Mouse (Mus musculus) hindbrain, embryonic 14.5 days (tissue): ENCODE results near the gene Tbc1d22b. TPM values are rescaled to one million over a fixed set of nuclear protein-coding genes. Genes with fewer than 3 reads are reported as not detected.
"Not testable (repeated sequence)": the region's sequence is repeated elsewhere in the genome, so short reads cannot be mapped to it uniquely, and the experiment has no call there.

Experiments used
- ATAC-seq: fragments of 200-750 bp; cut with Nextera tagmentation; 2 replicates; pipeline ENCODE4 v1.8.0; 2017; ENCODE audit warnings: moderate number of reproducible peaks, mild to moderate bottlenecking, moderate TSS enrichment, moderate library complexity; ENCODE audit not compliant: low FRiP score
- DNase-seq: peaks from one replicate; pipeline ENCODE4 v3.0.0-alpha.2; 2015; ENCODE audit warnings: low spot score
- H3K27ac ChIP-seq: fragments of 300-500 bp; sonication (generic); 2 replicates; pipeline ENCODE4 v1.5.1; 2014; ENCODE audit warnings: mild to moderate bottlenecking, moderate library complexity
- H3K27me3 ChIP-seq: fragments of 300-500 bp; sonication (generic); 2 replicates; pipeline ENCODE4 v1.6.1; 2014; ENCODE audit warnings: mild to moderate bottlenecking, low read length, mixed read lengths; ENCODE audit not compliant: control insufficient read depth, insufficient read depth
- H3K36me3 ChIP-seq: fragments of 300-500 bp; sonication (generic); replicated peaks from 2 replicates; pipeline ENCODE4 v1.6.1; 2014; ENCODE audit not compliant: control insufficient read depth, insufficient read depth
- H3K4me1 ChIP-seq: fragments of 300-500 bp; sonication (generic); replicated peaks from 2 replicates; pipeline ENCODE4 v1.6.1; 2014; ENCODE audit warnings: antibody characterized with exemption, low read length, mixed read lengths; ENCODE audit not compliant: control insufficient read depth, insufficient read depth
- H3K4me2 ChIP-seq: fragments of 300-500 bp; sonication (generic); replicated peaks from 2 replicates; pipeline ENCODE4 v1.6.1; 2014; ENCODE audit warnings: mild to moderate bottlenecking, moderate library complexity
- H3K4me3 ChIP-seq: fragments of 300-500 bp; sonication (generic); replicated peaks from 2 replicates; pipeline ENCODE4 v1.5.1; 2014; ENCODE audit warnings: mild to moderate bottlenecking, low read length
- H3K9ac ChIP-seq: fragments of 300-500 bp; sonication (generic); 2 replicates; pipeline ENCODE4 v1.6.1; 2014
- H3K9me3 ChIP-seq: fragments of 300-500 bp; sonication (generic); 2 replicates; pipeline ENCODE4 v1.6.1; 2016; ENCODE audit warnings: low read length; ENCODE audit not compliant: control insufficient read depth
- WGBS: fragments of 180-500 bp; shearing (Covaris S2); extraction: QIAGEN DNeasy Blood & Tissue Kit; methylation state at CpG from one replicate; pipeline ENCODE4 v1.1.7; 2014; 5-methylcytosine and 5-hydroxymethylcytosine counted together
- polyA plus RNA-seq: library from polyadenylated mRNA; unstranded; fragments of >200 nt; fragmentation: Nextera tagmentation; extraction: Ambion mirVana; gene quantifications from 2 replicates; pipeline ENCODE4 v1.2.1, GENCODE M21; 2014

Gene Tbc1d22b
- polyA plus RNA-seq, 1 experiment from 2014 or later = 27.8 TPM

GRCm38 (mm10) chr17:29513044-29513730 is 36.4 kb upstream of the Tbc1d22b start:
- H3K27ac ChIP-seq = no peak overlapping the region
- H3K9me3 ChIP-seq = no peaks in the 10 kb centered on the region
- H3K4me2 ChIP-seq = no peak overlapping the region
- no peaks in the 10 kb centered on the region for H3K36me3 ChIP-seq
- ATAC-seq (peak; percentile 37; the same call in 1 of the 2 replicates), DNase-seq (peak; percentile 57)
- H3K4me3 ChIP-seq = no peak overlapping the region
- 45% methylated on average over 13 of the region's 13 CpGs for WGBS
- no peaks in the 10 kb centered on the region for H3K27me3 ChIP-seq
- H3K9ac ChIP-seq = no peak overlapping the region
- no peaks in the 10 kb centered on the region for H3K4me1 ChIP-seq

- Histone ChIP-seq H3K9me3 (no peaks in the 10 kb centered on the region), H3K4me3 (no peak overlapping the region), H3K27me3 (no peaks in the 10 kb centered on the region), H3K36me3 (no peaks in the 10 kb centered on the region), H3K27ac (no peak overlapping the region), H3K4me1 (no peaks in the 10 kb centered on the region), H3K9ac (no peak overlapping the region), H3K4me2 (no peak overlapping the region)
- peak; percentile 46; the same call in 1 of the 2 replicates for ATAC-seq
- peak; percentile 92 for DNase-seq
- WGBS = 4% methylated on average over 11 of the region's 11 CpGs
These were observed 35.1 kb upstream of the Tbc1d22b start for GRCm38 (mm10) chr17:29514435-29514834.

- not testable (repeated sequence) for DNase-seq, H3K4me1 ChIP-seq, H3K4me2 ChIP-seq, ATAC-seq, H3K9me3 ChIP-seq, H3K27ac ChIP-seq, H3K9ac ChIP-seq, H3K4me3 ChIP-seq, H3K27me3 ChIP-seq, H3K36me3 ChIP-seq
- 94% methylated on average over 5 of the region's 5 CpGs for WGBS
These were observed 30.9 kb upstream of the Tbc1d22b start for GRCm38 (mm10) chr17:29518665-29519064.

GRCm38 (mm10) chr17:29519731-29520130 is 29.9 kb upstream of the Tbc1d22b start:
- H3K4me2 ChIP-seq = no peak overlapping the region
- H3K9ac ChIP-seq = no peak overlapping the region
- H3K9me3 ChIP-seq = no peaks in the 10 kb centered on the region
- no peak for ATAC-seq
- no peaks in the 10 kb centered on the region for H3K4me1 ChIP-seq
- 81% methylated on average over 8 of the region's 8 CpGs for WGBS
- H3K4me3 ChIP-seq = no peak overlapping the region
- no peaks in the 10 kb centered on the region for H3K36me3 ChIP-seq
- no peak overlapping the region for H3K27ac ChIP-seq
- no peak for DNase-seq
- no peaks in the 10 kb centered on the region for H3K27me3 ChIP-seq

- Histone ChIP-seq H3K36me3 (no peaks in the 10 kb centered on the region), H3K4me1 (no peaks in the 10 kb centered on the region), H3K27me3 (no peaks in the 10 kb centered on the region), H3K9ac (no peak overlapping the region), H3K9me3 (0 out of 2 replicates have a peak, but pooled peaks cover 5% of the 10 kb centered on the region), H3K4me3 (no peak overlapping the region), H3K4me2 (no peak overlapping the region), H3K27ac (no peak overlapping the region)
- ATAC-seq = no peak
- DNase-seq = no peak
- whole genome bisulfite sequencing = 81% methylated on average over 2 of the region's 2 CpGs
These were observed 24.0 kb upstream of the Tbc1d22b start for GRCm38 (mm10) chr17:29525613-29526012.

GRCm38 (mm10) chr17:29528568-29529187 is 20.9 kb upstream of the Tbc1d22b start:
- no peak overlapping the region for H3K9ac ChIP-seq
- DNase-seq (no peak), ATAC-seq (no peak)
- H3K4me1 ChIP-seq = no peaks in the 10 kb centered on the region
- H3K27me3 ChIP-seq = no peaks in the 10 kb centered on the region
- 0 out of 2 replicates have a peak, but pooled peaks cover 5% of the 10 kb centered on the region for H3K9me3 ChIP-seq
- no peak overlapping the region for H3K4me3 ChIP-seq
- no peaks in the 10 kb centered on the region for H3K36me3 ChIP-seq
- WGBS = 86% methylated on average over 8 of the region's 8 CpGs
- H3K4me2 ChIP-seq = no peak overlapping the region
- no peak overlapping the region for H3K27ac ChIP-seq

- H3K27ac ChIP-seq = no peak overlapping the region
- no peak overlapping the region for H3K4me3 ChIP-seq
These were observed 19.1 kb upstream of the Tbc1d22b start for GRCm38 (mm10) chr17:29530508-29530907.

GRCm38 (mm10) chr17:29531278-29531677 is 18.3 kb upstream of the Tbc1d22b start:
- Histone ChIP-seq H3K9ac (no peak overlapping the region), H3K27me3 (no peaks in the 10 kb centered on the region), H3K4me3 (no peak overlapping the region), H3K27ac (no peak overlapping the region), H3K4me2 (no peak overlapping the region), H3K9me3 (no peaks in the 10 kb centered on the region), H3K36me3 (no peaks in the 10 kb centered on the region), H3K4me1 (no peaks in the 10 kb centered on the region)
- DNase-seq (no peak), ATAC-seq (no peak)
- WGBS = 81% methylated on average over 9 of the region's 9 CpGs

More at GRCm38 (mm10) chr17:29530508-29530907, 19.1 kb upstream of the Tbc1d22b start:
- ATAC-seq = no peak
- Histone ChIP-seq H3K4me1 (no peaks in the 10 kb centered on the region), H3K36me3 (no peaks in the 10 kb centered on the region), H3K27me3 (no peaks in the 10 kb centered on the region), H3K9ac (no peak overlapping the region), H3K4me2 (no peak overlapping the region), H3K9me3 (0 out of 2 replicates have a peak, but pooled peaks cover 5% of the 10 kb centered on the region)
- WGBS = 74% methylated on average over 6 of the region's 6 CpGs
- no peak for DNase-seq

- H3K4me2 ChIP-seq = no peak overlapping the region
- no peak overlapping the region for H3K9ac ChIP-seq
- H3K27ac ChIP-seq = no peak overlapping the region
- ATAC-seq (no peak), DNase-seq (no peak)
- no peaks in the 10 kb centered on the region for H3K4me1 ChIP-seq
- no peaks in the 10 kb centered on the region for H3K9me3 ChIP-seq
- H3K27me3 ChIP-seq = no peaks in the 10 kb centered on the region
- no peaks in the 10 kb centered on the region for H3K36me3 ChIP-seq
- WGBS = 64% methylated on average over 10 of the region's 10 CpGs
- H3K4me3 ChIP-seq = no peak overlapping the region
These were observed 17.7 kb upstream of the Tbc1d22b start for GRCm38 (mm10) chr17:29531757-29532384.
